Mouse (Mus musculus) midbrain, embryonic 11.5 days (tissue): ENCODE measurements around the gene Sympk. TPM values are rescaled to one million over a fixed set of nuclear protein-coding genes. Genes with fewer than 3 reads are reported as not detected.
A peak's percentile ranks its signal among the peaks of the same experiment; 100 is the strongest.

Experiments
- ATAC-seq: fragments of 200-750 bp; cut with Nextera tagmentation; 2 replicates; pipeline ENCODE4 v1.8.0; 2017; ENCODE audit warnings: moderate TSS enrichment, moderate library complexity; ENCODE audit not compliant: low FRiP score
- DNase-seq: peaks from one replicate; pipeline ENCODE4 v3.0.0; 2015; ENCODE audit warnings: low spot score; ENCODE audit errors: missing footprints
- H3K27ac ChIP-seq: fragments of 300-500 bp; sonication (generic); 2 replicates; pipeline ENCODE4 v1.5.1; 2014; ENCODE audit warnings: low read depth, low read length
- H3K27me3 ChIP-seq: fragments of 300-500 bp; sonication (generic); 2 replicates; pipeline ENCODE4 v1.6.1; 2014; ENCODE audit warnings: mild to moderate bottlenecking, low read length, moderate library complexity, mixed read lengths; ENCODE audit not compliant: control insufficient read depth, insufficient read depth
- H3K36me3 ChIP-seq: fragments of 300-500 bp; sonication (generic); 2 replicates; pipeline ENCODE4 v1.6.1; 2014; ENCODE audit warnings: mild to moderate bottlenecking, low read length, moderate library complexity, mixed read lengths; ENCODE audit not compliant: control insufficient read depth, insufficient read depth
- H3K4me1 ChIP-seq: fragments of 300-500 bp; sonication (generic); 2 replicates; pipeline ENCODE4 v1.6.1; 2014; ENCODE audit warnings: low read length; ENCODE audit not compliant: control insufficient read depth, insufficient read depth
- H3K4me2 ChIP-seq: fragments of 300-500 bp; sonication (generic); 2 replicates; pipeline ENCODE4 v1.6.1; 2014; ENCODE audit warnings: mild to moderate bottlenecking, moderate library complexity
- H3K4me3 ChIP-seq: fragments of 300-500 bp; sonication (generic); 2 replicates; pipeline ENCODE4 v1.5.1; 2014; ENCODE audit warnings: low read depth, low read length
- H3K9ac ChIP-seq: fragments of 300-500 bp; sonication (generic); 2 replicates; pipeline ENCODE4 v1.6.1; 2014; ENCODE audit warnings: low read length
- H3K9me3 ChIP-seq: fragments of 300-500 bp; sonication (generic); 2 replicates; pipeline ENCODE4 v1.6.1; 2016; ENCODE audit warnings: low read length; ENCODE audit not compliant: control insufficient read depth
- WGBS: fragments of 180-500 bp; shearing (Covaris S2); extraction: QIAGEN DNeasy Blood & Tissue Kit; methylation state at CpG from one replicate; pipeline ENCODE4 v1.1.7; 2014; 5-methylcytosine and 5-hydroxymethylcytosine counted together
- polyA plus RNA-seq: library from polyadenylated mRNA; unstranded; fragments of >200 nt; fragmentation: Nextera tagmentation; extraction: Ambion mirVana; gene quantifications from 2 replicates; pipeline ENCODE4 v1.2.1, GENCODE M21; 2014

The Sympk gene
- 30.9 and 33.3 TPM in 2 replicates for polyA plus RNA-seq

- Histone ChIP-seq H3K4me2 (peak within 1 kb of the TSS; percentile 74), H3K4me3 (peak within 1 kb of the TSS; percentile 92), H3K36me3 (no peaks in the 10 kb centered on the region), H3K9me3 (no peaks in the 10 kb centered on the region), H3K9ac (peak within 1 kb of the TSS; percentile 93), H3K4me1 (peaks cover 7% of the 10 kb centered on the region), H3K27me3 (peaks cover 26% of the 10 kb centered on the region), H3K27ac (peak within 1 kb of the TSS; percentile 48; the same call in 1 of the 2 replicates)
- DNase-seq, result peak; percentile 99
- ATAC-seq, result peak; percentile 96
- under 1% methylated on average over 48 of the region's 50 CpGs for WGBS
Observed at GRCm38 (mm10) chr7:19024096-19024506, at the start of gene Sympk. TSS of gene Sympk (plus strand) at chr7:19024377.

- H3K4me2 ChIP-seq, result no peak overlapping the region
- no peaks in the 10 kb centered on the region for H3K27me3 ChIP-seq
- ATAC-seq, result no peak
- H3K9ac ChIP-seq, result no peak overlapping the region
- H3K27ac ChIP-seq, result no peak overlapping the region
- H3K4me1 ChIP-seq, result no peaks in the 10 kb centered on the region
- DNase-seq, result no peak
- 94% methylated on average over 9 of the region's 9 CpGs for WGBS
- no peak overlapping the region for H3K4me3 ChIP-seq
- H3K9me3 ChIP-seq, result no peaks in the 10 kb centered on the region
- no peaks in the 10 kb centered on the region for H3K36me3 ChIP-seq
Observed at GRCm38 (mm10) chr7:18978381-18978780, 45.8 kb upstream of the Sympk start.

GRCm38 (mm10) chr7:18986503-18986902, 37.7 kb upstream of the Sympk start:
- no peak overlapping the region for H3K27ac ChIP-seq
- no peaks in the 10 kb centered on the region for H3K9me3 ChIP-seq
- ATAC-seq (no peak), DNase-seq (no peak)
- H3K27me3 ChIP-seq, result peaks cover 1% of the 10 kb centered on the region
- H3K9ac ChIP-seq, result no peak overlapping the region
- H3K4me1 ChIP-seq, result peaks cover 2% of the 10 kb centered on the region; the same call in 1 of the 2 replicates
- 81% methylated on average over 2 of the region's 2 CpGs for WGBS
- no peaks in the 10 kb centered on the region for H3K36me3 ChIP-seq
- no peak overlapping the region for H3K4me2 ChIP-seq
- no peak overlapping the region for H3K4me3 ChIP-seq

- Histone ChIP-seq H3K4me3 (no peak within 1 kb of the TSS), H3K27ac (no peak within 1 kb of the TSS), H3K4me1 (peaks cover 8% of the 10 kb centered on the region; the same call in 1 of the 2 replicates), H3K4me2 (no peak within 1 kb of the TSS), H3K36me3 (no peaks in the 10 kb centered on the region), H3K27me3 (peaks cover 7% of the 10 kb centered on the region), H3K9ac (no peak within 1 kb of the TSS), H3K9me3 (no peaks in the 10 kb centered on the region)
- whole genome bisulfite sequencing, result 83% methylated on average over 2 of the region's 2 CpGs
- no peak for DNase-seq
- no peak for ATAC-seq
Observed at GRCm38 (mm10) chr7:18987100-18987499, 37.1 kb upstream of the Sympk start, which contains the start of gene Nanos2. TSS of gene Nanos2 (plus strand) at chr7:18987400.

GRCm38 (mm10) chr7:18987747-18988146, 36.4 kb upstream of the Sympk start:
- H3K9me3 ChIP-seq, result no peaks in the 10 kb centered on the region
- H3K9ac ChIP-seq, result no peak overlapping the region
- no peak for ATAC-seq
- no peak overlapping the region for H3K27ac ChIP-seq
- DNase-seq, result no peak
- 77% methylated on average over 13 of the region's 13 CpGs for WGBS
- H3K4me1 ChIP-seq, result peaks cover 14% of the 10 kb centered on the region
- no peaks in the 10 kb centered on the region for H3K36me3 ChIP-seq
- H3K4me3 ChIP-seq, result no peak overlapping the region
- no peak overlapping the region for H3K4me2 ChIP-seq
- H3K27me3 ChIP-seq, result peaks cover 13% of the 10 kb centered on the region

- no peak for DNase-seq
- peaks cover 15% of the 10 kb centered on the region for H3K4me1 ChIP-seq
- H3K27me3 ChIP-seq, result peaks cover 23% of the 10 kb centered on the region
- H3K36me3 ChIP-seq, result no peaks in the 10 kb centered on the region
- no peak overlapping the region for H3K4me3 ChIP-seq
- H3K9ac ChIP-seq, result no peak overlapping the region
- 81% methylated on average over 6 of the region's 6 CpGs for WGBS
- no peak overlapping the region for H3K27ac ChIP-seq
- ATAC-seq, result no peak
- H3K9me3 ChIP-seq, result no peaks in the 10 kb centered on the region
- no peak overlapping the region for H3K4me2 ChIP-seq
Observed at GRCm38 (mm10) chr7:18988780-18989179, 35.4 kb upstream of the Sympk start.

GRCm38 (mm10) chr7:18989995-18990394, 34.2 kb upstream of the Sympk start:
- DNase-seq (no peak), ATAC-seq (no peak; the same call in 1 of the 2 replicates)
- WGBS, result 9% methylated on average over 5 of the region's 5 CpGs
- peak overlapping the region; percentile 93 for H3K27ac ChIP-seq
- peak overlapping the region; percentile 73 for H3K4me2 ChIP-seq
- peaks cover 15% of the 10 kb centered on the region for H3K4me1 ChIP-seq
- no peaks in the 10 kb centered on the region for H3K9me3 ChIP-seq
- no peaks in the 10 kb centered on the region for H3K36me3 ChIP-seq
- H3K4me3 ChIP-seq, result peak overlapping the region; percentile 51
- H3K9ac ChIP-seq, result peak overlapping the region; percentile 31
- peaks cover 23% of the 10 kb centered on the region for H3K27me3 ChIP-seq

GRCm38 (mm10) chr7:18990601-18991295, 33.4 kb upstream of the Sympk start, which contains the start of gene Mypop:
TSS of gene Mypop (plus strand) at chr7:18991245.
- WGBS, result under 1% methylated on average over 37 of the region's 37 CpGs
- H3K4me2 ChIP-seq, result peak within 1 kb of the TSS; percentile 73
- no peaks in the 10 kb centered on the region for H3K36me3 ChIP-seq
- DNase-seq (peak; percentile 100), ATAC-seq (peak; percentile 94)
- H3K27ac ChIP-seq, result peak within 1 kb of the TSS; percentile 93
- H3K4me3 ChIP-seq, result peak within 1 kb of the TSS; percentile 51
- no peaks in the 10 kb centered on the region for H3K9me3 ChIP-seq
- H3K4me1 ChIP-seq, result peaks cover 15% of the 10 kb centered on the region
- peaks cover 23% of the 10 kb centered on the region for H3K27me3 ChIP-seq
- peak within 1 kb of the TSS; percentile 65 for H3K9ac ChIP-seq

- peaks cover 15% of the 10 kb centered on the region for H3K4me1 ChIP-seq
- DNase-seq (peak; percentile 95), ATAC-seq (no peak; the same call in none of the 2 replicates)
- H3K9ac ChIP-seq, result peak overlapping the region; percentile 65
- no peaks in the 10 kb centered on the region for H3K9me3 ChIP-seq
- WGBS, result under 1% methylated on average over 59 of the region's 59 CpGs
- peaks cover 23% of the 10 kb centered on the region for H3K27me3 ChIP-seq
- no peak overlapping the region for H3K27ac ChIP-seq
- H3K4me2 ChIP-seq, result peak overlapping the region; percentile 73
- no peaks in the 10 kb centered on the region for H3K36me3 ChIP-seq
- H3K4me3 ChIP-seq, result peak overlapping the region; percentile 51
Observed at GRCm38 (mm10) chr7:18991660-18992293, 32.4 kb upstream of the Sympk start.
